Mouse (Mus musculus) liver, embryonic 15.5 days (tissue): Measurements from ENCODE around the gene Krtap1-4. TPM values are rescaled to one million over a fixed set of nuclear protein-coding genes. Genes with fewer than 3 reads are reported as not detected.

Experiments used
- ATAC-seq: fragments of 200-750 bp; cut with Nextera tagmentation; 2 replicates; pipeline ENCODE4 v1.8.0; 2017; ENCODE audit warnings: moderate number of reproducible peaks, mild to moderate bottlenecking, moderate library complexity; ENCODE audit not compliant: insufficient read depth
- H3K27ac ChIP-seq: fragments of 300-500 bp; sonication (generic); replicated peaks from 2 replicates; pipeline ENCODE4 v1.5.1; 2015; ENCODE audit warnings: mild to moderate bottlenecking, inconsistent platforms
- H3K27me3 ChIP-seq: fragments of 300-500 bp; sonication (generic); 2 replicates; pipeline ENCODE4 v1.6.1; 2015; ENCODE audit warnings: mild to moderate bottlenecking, inconsistent platforms
- H3K36me3 ChIP-seq: fragments of 300-500 bp; sonication (generic); replicated peaks from 2 replicates; pipeline ENCODE4 v1.6.1; 2015; ENCODE audit warnings: moderate library complexity, mild to moderate bottlenecking, inconsistent platforms
- H3K4me1 ChIP-seq: fragments of 300-500 bp; sonication (generic); replicated peaks from 2 replicates; pipeline ENCODE4 v1.6.1; 2015; ENCODE audit warnings: inconsistent platforms
- H3K4me2 ChIP-seq: fragments of 300-500 bp; sonication (generic); 2 replicates; pipeline ENCODE4 v1.6.1; 2015; ENCODE audit warnings: moderate library complexity, mild to moderate bottlenecking, inconsistent platforms
- H3K4me3 ChIP-seq: fragments of 300-500 bp; sonication (generic); replicated peaks from 2 replicates; pipeline ENCODE4 v1.5.1; 2015; ENCODE audit warnings: mild to moderate bottlenecking, inconsistent platforms
- H3K9ac ChIP-seq: fragments of 300-500 bp; sonication (generic); 2 replicates; pipeline ENCODE4 v1.6.1; 2015; ENCODE audit warnings: moderate library complexity, mild to moderate bottlenecking, inconsistent platforms
- H3K9me3 ChIP-seq: fragments of 300-500 bp; sonication (generic); replicated peaks from 2 replicates; pipeline ENCODE4 v1.6.1; 2016; ENCODE audit warnings: inconsistent platforms
- WGBS: fragments of 180-500 bp; shearing (Covaris S2); methylation state at CpG from one replicate; pipeline ENCODE4 v1.1.7; 2015; ENCODE audit warnings: mixed read lengths; ENCODE audit not compliant: insufficient replicate concordance; 5-methylcytosine and 5-hydroxymethylcytosine counted together
- polyA plus RNA-seq: library from polyadenylated mRNA; unstranded; fragments of >200 nt; fragmentation: Nextera tagmentation; extraction: Ambion mirVana; gene quantifications from 2 replicates; pipeline ENCODE4 v1.2.1, GENCODE M21; 2015

Krtap1-4 gene
- polyA plus RNA-seq, 1 experiment from 2014 or later = not detected

- no peak for ATAC-seq
- no peaks in the 10 kb centered on the region for H3K36me3 ChIP-seq
- H3K9me3 ChIP-seq = no peaks in the 10 kb centered on the region
- no peaks in the 10 kb centered on the region for H3K27me3 ChIP-seq
- H3K4me2 ChIP-seq = no peak within 1 kb of the TSS
- WGBS = 35% methylated on average over 4 of the region's 4 CpGs
- H3K4me1 ChIP-seq = no peaks in the 10 kb centered on the region
- no peak within 1 kb of the TSS for H3K9ac ChIP-seq
- no peak within 1 kb of the TSS for H3K27ac ChIP-seq
- H3K4me3 ChIP-seq = no peak within 1 kb of the TSS
Measured at GRCm38 (mm10) chr11:99550765-99551164, 32.7 kb downstream of the Krtap1-4 start, which contains the start of gene Krtap3-3. Gene Krtap3-3, minus strand, starts transcription at chr11:99550865.

- no peaks in the 10 kb centered on the region for H3K9me3 ChIP-seq
- H3K27me3 ChIP-seq = no peaks in the 10 kb centered on the region
- no peak overlapping the region for H3K4me3 ChIP-seq
- no peaks in the 10 kb centered on the region for H3K36me3 ChIP-seq
- ATAC-seq = no peak
- no peak overlapping the region for H3K9ac ChIP-seq
- no peak overlapping the region for H3K27ac ChIP-seq
- no peaks in the 10 kb centered on the region for H3K4me1 ChIP-seq
- no peak overlapping the region for H3K4me2 ChIP-seq
Measured at GRCm38 (mm10) chr11:99547892-99548291, 35.6 kb downstream of the Krtap1-4 start.

- Histone ChIP-seq H3K27ac (no peak overlapping the region), H3K9me3 (no peaks in the 10 kb centered on the region), H3K4me2 (no peak overlapping the region), H3K4me1 (no peaks in the 10 kb centered on the region), H3K27me3 (no peaks in the 10 kb centered on the region), H3K9ac (no peak overlapping the region), H3K4me3 (no peak overlapping the region), H3K36me3 (no peaks in the 10 kb centered on the region)
- no peak for ATAC-seq
- WGBS = 67% methylated on average over 9 of the region's 9 CpGs
Measured at GRCm38 (mm10) chr11:99539721-99540120, 43.7 kb downstream of the Krtap1-4 start.

Other genes starting within 250 kb of the Krtap1-4 start
- gene Krt26, start 245.7 kb downstream of the Krtap1-4 start, polyA plus RNA-seq = not detected in 2 replicates
- gene Krt27, start 232.6 kb downstream of the Krtap1-4 start, polyA plus RNA-seq = not detected in 2 replicates
- gene Krt28, start 208.8 kb downstream of the Krtap1-4 start, polyA plus RNA-seq = not detected in 2 replicates
- 2.1 and 3.1 TPM in 2 replicates for gene Krt10, start 194.3 kb downstream of the Krtap1-4 start, polyA plus RNA-seq
- gene Krt12, start 161.4 kb downstream of the Krtap1-4 start, polyA plus RNA-seq = not detected in 2 replicates
- gene Krt20, start 145.5 kb downstream of the Krtap1-4 start, polyA plus RNA-seq = 33.2 and 34.0 TPM in 2 replicates
- 1.0 and 1.2 TPM in 2 replicates for gene Krt23, start 90.5 kb downstream of the Krtap1-4 start, polyA plus RNA-seq
- not detected in 2 replicates for gene Krt39, start 62.3 kb downstream of the Krtap1-4 start, polyA plus RNA-seq
- gene Krt40, start 40.5 kb downstream of the Krtap1-4 start, polyA plus RNA-seq = not detected in 2 replicates
- gene Krtap3-3, start 32.8 kb downstream of the Krtap1-4 start, polyA plus RNA-seq = not detected in 2 replicates
- not detected in 2 replicates for gene Krtap3-2, start 26.8 kb downstream of the Krtap1-4 start, polyA plus RNA-seq
- not detected in 2 replicates for gene Gm11939, start 24.2 kb downstream of the Krtap1-4 start, polyA plus RNA-seq
- not detected in 2 replicates for gene Krtap3-1, start 17.0 kb downstream of the Krtap1-4 start, polyA plus RNA-seq
- not detected in 2 replicates for gene Krtap1-5, start 2.6 kb downstream of the Krtap1-4 start, polyA plus RNA-seq
- gene Krtap1-3, start 7.7 kb upstream of the Krtap1-4 start, polyA plus RNA-seq = not detected in 2 replicates
- not detected in 2 replicates for gene Krtap9-3, start 14.5 kb upstream of the Krtap1-4 start, polyA plus RNA-seq
- not detected in 2 replicates for gene Gm11938, start 19.7 kb upstream of the Krtap1-4 start, polyA plus RNA-seq
- gene Gm11937, start 26.5 kb upstream of the Krtap1-4 start, polyA plus RNA-seq = not detected in 2 replicates
- not detected in 2 replicates for gene Krtap2-4, start 31.2 kb upstream of the Krtap1-4 start, polyA plus RNA-seq
- not detected in 2 replicates for gene Gm11562, start 36.8 kb upstream of the Krtap1-4 start, polyA plus RNA-seq
- gene Krtap4-1, start 44.6 kb upstream of the Krtap1-4 start, polyA plus RNA-seq = not detected in 2 replicates
- gene Krtap4-2, start 51.4 kb upstream of the Krtap1-4 start, polyA plus RNA-seq = not detected in 2 replicates
- not detected in 2 replicates for gene Krtap4-7, start 60.4 kb upstream of the Krtap1-4 start, polyA plus RNA-seq
- not detected in 2 replicates for gene Gm11555, start 66.6 kb upstream of the Krtap1-4 start, polyA plus RNA-seq
- gene Gm11563, start 75.3 kb upstream of the Krtap1-4 start, polyA plus RNA-seq = not detected in 2 replicates
- not detected in 2 replicates for gene Krtap4-6, start 82.3 kb upstream of the Krtap1-4 start, polyA plus RNA-seq
- gene Gm14190, start 107.1 kb upstream of the Krtap1-4 start, polyA plus RNA-seq = not detected in 2 replicates
- not detected in 2 replicates for gene Gm14180, start 150.6 kb upstream of the Krtap1-4 start, polyA plus RNA-seq
- not detected in 2 replicates for gene Gm11595, start 189.3 kb upstream of the Krtap1-4 start, polyA plus RNA-seq
- gene Krtap4-8, start 197.1 kb upstream of the Krtap1-4 start, polyA plus RNA-seq = not detected in 2 replicates
- gene Krtap4-9, start 201.5 kb upstream of the Krtap1-4 start, polyA plus RNA-seq = not detected in 2 replicates
- gene Gm11596, start 209.8 kb upstream of the Krtap1-4 start, polyA plus RNA-seq = not detected in 2 replicates
- gene Gm11569, start 215.3 kb upstream of the Krtap1-4 start, polyA plus RNA-seq = not detected in 2 replicates
- gene Gm11554, start 220.8 kb upstream of the Krtap1-4 start, polyA plus RNA-seq = not detected in 2 replicates
- gene Krtap4-13, start 226.2 kb upstream of the Krtap1-4 start, polyA plus RNA-seq = not detected in 2 replicates
- not detected in 2 replicates for gene Gm11564, start 232.0 kb upstream of the Krtap1-4 start, polyA plus RNA-seq